Mouse (Mus musculus) olfactory bulb, adult 2 months (tissue): Measurements from ENCODE around the gene Sppl3. TPM values are rescaled to one million over a fixed set of nuclear protein-coding genes. Genes with fewer than 3 reads are reported as not detected.

ENCODE experiments used
- H3K27ac ChIP-seq: fragments of 200-500 bp; 2 replicates; pipeline ENCODE4 v1.5.1; 2012; ENCODE audit warnings: low read depth, low read length; ENCODE audit not compliant: insufficient read depth
- H3K4me1 ChIP-seq: fragments of 200-500 bp; 2 replicates; pipeline ENCODE4 v1.6.1; 2012; ENCODE audit warnings: low read length; ENCODE audit not compliant: control insufficient read depth, insufficient read depth
- H3K4me3 ChIP-seq: fragments of 200-500 bp; 2 replicates; pipeline ENCODE4 v1.5.1; 2012; ENCODE audit warnings: mild to moderate bottlenecking, low read depth, low read length, moderate library complexity; ENCODE audit not compliant: insufficient read depth
- CTCF ChIP-seq: fragments of 200-500 bp; IDR thresholded peaks from 2 replicates; pipeline ENCODE4 v1.5.1; 2012; ENCODE audit warnings: low read depth, mild to moderate bottlenecking, low read length, moderate library complexity; ENCODE audit not compliant: insufficient read depth
- POLR2A ChIP-seq: fragments of 200-500 bp; IDR thresholded peaks from 2 replicates; pipeline ENCODE4 v1.6.1; 2012; ENCODE audit warnings: mild to moderate bottlenecking, low read depth, low read length, moderate library complexity; ENCODE audit not compliant: insufficient read depth
- WGBS: fragments of 180-500 bp; shearing (Covaris S2); methylation state at CpG from one replicate; pipeline ENCODE4 v1.1.7; 2018; 5-methylcytosine and 5-hydroxymethylcytosine counted together
- polyA plus RNA-seq: library from polyadenylated mRNA; stranded (reverse); fragments of >200 nt; gene quantifications from 2 replicates; pipeline ENCODE4 v1.2.4, GENCODE M21; 2012; ENCODE audit warnings: low replicate concordance; ENCODE audit not compliant: missing spikeins, insufficient read depth, insufficient read length

Sppl3 gene
- polyA plus RNA-seq, 1 experiment = not detected

DNA sequence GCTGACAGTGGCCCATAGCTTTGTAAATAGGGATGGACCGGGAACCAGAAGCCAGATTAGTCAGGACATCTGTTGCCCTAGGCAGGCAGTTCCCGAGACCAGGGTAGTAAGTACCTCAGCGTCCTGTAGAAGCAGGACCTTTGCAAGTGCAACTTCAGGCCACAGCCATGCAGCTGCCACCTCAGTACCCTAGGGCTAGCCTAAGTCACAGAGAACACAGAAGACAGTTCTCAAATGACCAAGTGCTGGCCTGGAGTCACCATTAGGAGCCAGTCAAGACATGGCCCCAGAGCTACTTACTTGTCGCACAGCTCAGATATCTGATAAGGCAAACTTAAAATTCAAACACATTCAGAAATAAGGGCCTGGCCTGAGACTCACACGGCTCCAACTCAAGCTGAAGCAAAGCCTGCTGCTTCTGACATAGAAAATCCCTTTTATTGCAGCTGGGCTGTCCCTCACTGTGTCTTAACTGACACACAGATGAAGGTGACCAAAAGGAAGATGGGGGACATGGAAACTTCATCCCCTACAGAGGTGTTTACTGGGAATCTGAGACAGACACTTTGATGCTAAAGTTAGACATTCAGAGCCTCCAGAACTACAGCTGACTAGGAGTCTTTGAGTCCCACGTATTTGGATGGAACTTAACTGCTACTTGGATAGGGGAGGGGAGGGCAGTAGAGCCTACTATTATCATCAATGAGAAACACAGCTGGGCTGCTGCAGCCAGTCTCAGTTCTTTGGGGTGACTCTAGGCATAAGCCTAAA lies 135.2 kb downstream of the Sppl3 start:
- peaks cover 29% of the 10 kb centered on the region for H3K4me1 ChIP-seq
- H3K27ac ChIP-seq = no peak overlapping the region; the same call in none of the 2 replicates
- 72% methylated on average over 6 of the region's 6 CpGs for WGBS
- H3K4me3 ChIP-seq = no peak overlapping the region
- TF ChIP-seq POLR2A = no peak
- no peak for TF ChIP-seq CTCF

DNA sequence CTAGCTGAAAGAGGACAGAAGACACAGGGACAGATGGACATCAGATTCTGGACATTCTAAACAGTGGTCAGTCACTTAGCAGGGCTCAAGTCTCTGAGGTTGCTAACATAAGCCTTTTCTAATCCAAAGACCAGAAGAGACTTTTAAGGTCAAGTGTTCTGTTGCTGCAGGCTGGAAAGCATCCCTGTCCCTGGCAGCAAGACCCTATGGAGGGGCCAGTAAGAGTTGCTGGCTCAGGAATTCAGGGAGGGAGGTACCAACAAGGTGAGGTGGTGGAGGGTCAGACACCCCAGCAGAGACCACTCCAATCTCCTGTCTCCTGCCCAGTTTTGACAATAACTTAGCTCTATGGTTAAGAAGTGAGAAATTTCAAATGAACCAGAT lies 135.8 kb downstream of the Sppl3 start:
- no peak for TF ChIP-seq POLR2A
- TF ChIP-seq CTCF = no peak
- peaks cover 29% of the 10 kb centered on the region for H3K4me1 ChIP-seq
- H3K27ac ChIP-seq = no peak overlapping the region
- H3K4me3 ChIP-seq = no peak overlapping the region

DNA sequence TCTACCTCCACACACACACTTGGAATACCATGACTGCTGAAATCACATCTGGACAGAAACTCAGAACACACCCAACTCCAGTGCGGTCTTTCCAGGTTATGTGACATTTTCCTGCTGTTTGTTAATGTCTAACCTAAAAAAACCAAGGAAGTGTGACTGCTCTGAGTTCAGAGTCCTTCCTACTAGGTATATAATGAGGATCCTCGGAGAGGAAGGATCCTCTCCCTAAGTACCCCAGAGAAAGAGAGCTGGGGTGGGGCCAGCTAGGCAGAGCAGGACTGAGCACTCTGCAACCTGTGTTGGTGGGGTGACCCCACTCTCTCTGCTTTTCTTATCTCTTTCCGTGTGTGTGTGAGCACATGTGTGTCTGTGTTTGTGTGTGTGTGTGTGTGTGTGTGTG lies 136.5 kb downstream of the Sppl3 start:
- H3K4me3 ChIP-seq = no peak overlapping the region
- WGBS = 88% methylated on average over 3 of the region's 3 CpGs
- no peak overlapping the region for H3K27ac ChIP-seq
- peaks cover 29% of the 10 kb centered on the region for H3K4me1 ChIP-seq
- TF ChIP-seq POLR2A = no peak
- TF ChIP-seq CTCF = no peak

GRCm38 (mm10) chr5:115148378-115148777 lies 137.4 kb downstream of the Sppl3 start:
- Histone ChIP-seq H3K4me1 (peaks cover 27% of the 10 kb centered on the region), H3K27ac (no peak overlapping the region), H3K4me3 (no peak overlapping the region)
- no peak for TF ChIP-seq CTCF
- TF ChIP-seq POLR2A = no peak
- WGBS = 96% methylated on average over 8 of the region's 8 CpGs

Other genes starting within 250 kb of the Sppl3 start
- gene Ankrd13a, start 236.5 kb upstream of the Sppl3 start, polyA plus RNA-seq = not detected in 2 replicates
- not detected in 2 replicates for gene Git2, start 235.6 kb upstream of the Sppl3 start, polyA plus RNA-seq
- gene 1500011B03Rik, start 187.7 kb upstream of the Sppl3 start, polyA plus RNA-seq = not detected in 2 replicates
- not detected in 2 replicates for gene 4930519G04Rik, start 157.5 kb upstream of the Sppl3 start, polyA plus RNA-seq
- not detected in 2 replicates for gene Gm9936, start 152.5 kb upstream of the Sppl3 start, polyA plus RNA-seq
- gene Oasl2, start 114.2 kb upstream of the Sppl3 start, polyA plus RNA-seq = not detected in 2 replicates
- not detected in 2 replicates for gene Oasl1, start 87.9 kb upstream of the Sppl3 start, polyA plus RNA-seq
- not detected in 2 replicates for gene 2210016L21Rik, start 69.0 kb upstream of the Sppl3 start, polyA plus RNA-seq
- gene Hnf1a, start 40.0 kb upstream of the Sppl3 start, polyA plus RNA-seq = not detected in 2 replicates
- not detected in 2 replicates for gene Gm10401, start 87.2 kb downstream of the Sppl3 start, polyA plus RNA-seq
- not detected in 2 replicates for gene Acads, start 108.2 kb downstream of the Sppl3 start, polyA plus RNA-seq
- not detected in 2 replicates for gene Unc119b, start 123.8 kb downstream of the Sppl3 start, polyA plus RNA-seq
- gene Mlec, start 147.0 kb downstream of the Sppl3 start, polyA plus RNA-seq = 76.8 TPM in 1 of 2 replicates, not detected in the other
- gene Cabp1, start 183.2 kb downstream of the Sppl3 start, polyA plus RNA-seq = not detected in 2 replicates
- gene Pop5, start 224.7 kb downstream of the Sppl3 start, polyA plus RNA-seq = not detected in 2 replicates